Mouse (Mus musculus) lung, adult 2 months (tissue): Measurements from ENCODE around the gene Slc25a20.

Experiments used
- CTCF ChIP-seq: fragments of 200-500 bp; IDR thresholded peaks from 2 replicates; pipeline ENCODE4 v1.5.1; 2011; ENCODE audit warnings: mild to moderate bottlenecking, low read length, control low read depth; ENCODE audit not compliant: insufficient read depth
- POLR2A ChIP-seq: fragments of 200-500 bp; IDR thresholded peaks from 2 replicates; pipeline ENCODE4 v1.6.1; 2011; ENCODE audit warnings: low read depth, mild to moderate bottlenecking, control low read depth, low read length, borderline replicate concordance; ENCODE audit errors: extremely low read depth

DNA sequence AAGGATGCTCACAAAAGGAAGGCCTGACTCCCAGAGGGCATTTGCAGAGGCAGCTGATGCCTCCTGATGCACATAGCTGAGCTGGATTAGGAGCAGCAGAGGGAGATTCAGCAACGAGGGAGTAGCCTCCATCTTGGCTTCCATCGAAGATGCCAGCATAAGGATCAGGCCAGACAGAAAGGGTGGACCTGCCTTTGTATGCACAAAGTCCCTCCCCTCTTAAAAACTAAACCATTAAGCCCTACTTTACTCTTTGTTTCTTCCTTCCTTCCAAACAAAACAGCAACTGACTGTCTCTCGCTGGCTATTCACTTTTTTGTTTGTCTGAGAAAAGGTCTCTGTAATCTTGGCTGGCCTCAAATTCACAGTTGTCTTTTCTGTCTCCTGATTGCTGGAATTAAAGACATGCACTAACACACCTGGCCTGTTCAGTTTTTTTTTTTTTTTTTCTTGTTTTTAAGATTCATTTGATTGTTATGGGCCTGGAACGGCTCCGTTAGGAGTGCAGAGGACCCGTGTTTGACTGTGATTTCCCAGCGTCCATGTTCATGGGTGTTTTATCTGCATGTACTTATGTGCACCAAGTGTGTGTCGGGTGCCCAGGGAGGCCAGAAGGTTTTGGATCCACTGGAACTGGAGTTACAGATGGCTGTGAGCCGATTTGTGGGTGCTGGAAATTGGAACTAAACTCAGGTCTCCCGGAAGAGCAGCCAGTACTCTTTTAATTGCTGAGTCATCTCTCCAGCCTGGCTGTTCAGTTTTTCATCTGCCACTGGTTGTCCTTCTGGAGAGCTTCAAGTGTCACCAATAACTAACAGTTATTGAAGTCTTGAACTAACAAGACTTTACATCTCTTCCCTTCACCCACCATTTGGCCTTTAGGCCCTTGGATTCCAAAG is 7.1 kb upstream of the Slc25a20 start:
- no peak for TF ChIP-seq CTCF
- TF ChIP-seq POLR2A: no peak
